Mouse (Mus musculus) neural tube, embryonic 11.5 days (tissue): Measurements from ENCODE around the gene Kcnk16. TPM values are rescaled to one million over a fixed set of nuclear protein-coding genes. Genes with fewer than 3 reads are reported as not detected.

ENCODE experiments used
- ATAC-seq: fragments of 200-750 bp; cut with Nextera tagmentation; 2 replicates; pipeline ENCODE4 v1.8.0; 2017; ENCODE audit warnings: moderate number of reproducible peaks, mild to moderate bottlenecking, moderate TSS enrichment, moderate library complexity; ENCODE audit not compliant: insufficient read depth, low FRiP score, low TSS enrichment
- DNase-seq: peaks from one replicate; pipeline ENCODE4 v3.0.0-alpha.2; 2015; ENCODE audit warnings: low spot score
- H3K27ac ChIP-seq: fragments of 300-500 bp; sonication (generic); 2 replicates; pipeline ENCODE4 v1.5.1; 2014; ENCODE audit warnings: low read depth, mild to moderate bottlenecking, low read length
- H3K27me3 ChIP-seq: fragments of 300-500 bp; sonication (generic); 2 replicates; pipeline ENCODE4 v1.6.1; 2014; ENCODE audit warnings: mild to moderate bottlenecking, low read length, mixed read lengths; ENCODE audit not compliant: control insufficient read depth, insufficient read depth
- H3K36me3 ChIP-seq: fragments of 300-500 bp; sonication (generic); 2 replicates; pipeline ENCODE4 v1.6.1; 2014; ENCODE audit warnings: mild to moderate bottlenecking, low read length, moderate library complexity, mixed read lengths; ENCODE audit not compliant: control insufficient read depth, insufficient read depth
- H3K4me1 ChIP-seq: fragments of 300-500 bp; sonication (generic); 2 replicates; pipeline ENCODE4 v1.6.1; 2014; ENCODE audit warnings: low read length, mixed read lengths; ENCODE audit not compliant: control insufficient read depth, insufficient read depth
- H3K4me2 ChIP-seq: fragments of 300-500 bp; sonication (generic); 2 replicates; pipeline ENCODE4 v1.6.1; 2014; ENCODE audit warnings: low read depth, mild to moderate bottlenecking, moderate library complexity
- H3K4me3 ChIP-seq: fragments of 300-500 bp; sonication (generic); 2 replicates; pipeline ENCODE4 v1.5.1; 2014; ENCODE audit warnings: low read depth, low read length
- H3K9ac ChIP-seq: fragments of 300-500 bp; sonication (generic); 2 replicates; pipeline ENCODE4 v1.6.1; 2014; ENCODE audit warnings: mild to moderate bottlenecking, low read length
- H3K9me3 ChIP-seq: fragments of 300-500 bp; sonication (generic); 2 replicates; pipeline ENCODE4 v1.6.1; 2016; ENCODE audit warnings: low read length; ENCODE audit not compliant: control insufficient read depth
- WGBS: fragments of 180-500 bp; shearing (Covaris S2); extraction: QIAGEN DNeasy Blood & Tissue Kit; methylation state at CpG from one replicate; pipeline ENCODE4 v1.1.7; 2014; 5-methylcytosine and 5-hydroxymethylcytosine counted together
- polyA plus RNA-seq: library from polyadenylated mRNA; unstranded; fragments of >200 nt; fragmentation: Nextera tagmentation; extraction: Ambion mirVana; gene quantifications from 2 replicates; pipeline ENCODE4 v1.2.1, GENCODE M21; 2014

Kcnk16 gene
- polyA plus RNA-seq, 1 experiment from 2014 or later = not detected

DNA sequence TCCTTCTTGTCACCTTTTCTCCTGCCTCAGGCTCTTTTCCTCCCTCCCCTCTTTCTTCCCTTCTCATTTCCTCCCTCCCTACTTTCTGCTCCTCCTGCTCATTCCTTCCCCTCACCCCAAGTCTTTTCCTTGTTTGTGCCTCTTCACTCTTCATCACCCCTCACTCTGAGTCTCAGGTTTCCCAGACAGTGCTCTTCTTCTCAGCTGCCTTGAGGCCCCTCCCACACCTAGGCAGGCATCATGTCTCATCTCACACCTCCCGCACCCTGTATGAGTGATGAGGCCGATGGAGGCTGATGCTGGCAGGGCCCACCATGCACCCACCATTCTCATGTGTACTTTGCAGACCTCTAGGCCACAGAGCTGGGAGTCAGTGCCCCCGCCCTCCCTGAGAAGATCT, 25.8 kb downstream of the Kcnk16 start:
- 77% methylated on average over 3 of the region's 3 CpGs for WGBS
- H3K9ac ChIP-seq = no peak overlapping the region

DNA sequence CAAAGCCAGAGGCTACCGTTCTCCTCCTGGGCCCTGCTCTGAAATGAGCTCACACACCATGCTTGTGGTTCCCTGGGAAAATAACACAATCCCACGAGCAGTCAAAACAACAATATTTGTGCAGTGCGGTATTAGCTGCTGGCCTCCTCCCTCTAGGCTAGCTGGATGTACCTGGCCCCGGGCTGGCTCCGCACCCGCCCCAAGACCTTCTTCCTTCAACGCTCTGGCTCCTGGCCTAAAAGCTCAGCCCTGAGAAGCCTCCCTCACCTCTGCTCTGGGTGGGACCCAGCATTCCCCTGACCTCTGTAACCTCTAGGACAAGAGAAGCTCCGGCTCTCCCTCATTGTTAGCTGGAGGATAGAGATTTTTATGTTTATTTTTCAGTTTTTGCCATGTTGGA, 26.5 kb downstream of the Kcnk16 start:
- no peak overlapping the region for H3K9ac ChIP-seq

More for the DNA sequence above, 25.8 kb downstream of the Kcnk16 start:
- Histone ChIP-seq H3K9me3 (no peaks in the 10 kb centered on the region), H3K27me3 (no peaks in the 10 kb centered on the region), H3K4me3 (no peak overlapping the region), H3K36me3 (no peaks in the 10 kb centered on the region), H3K4me2 (no peak overlapping the region), H3K27ac (no peak overlapping the region), H3K4me1 (no peaks in the 10 kb centered on the region)
- ATAC-seq (no peak), DNase-seq (no peak)

DNA sequence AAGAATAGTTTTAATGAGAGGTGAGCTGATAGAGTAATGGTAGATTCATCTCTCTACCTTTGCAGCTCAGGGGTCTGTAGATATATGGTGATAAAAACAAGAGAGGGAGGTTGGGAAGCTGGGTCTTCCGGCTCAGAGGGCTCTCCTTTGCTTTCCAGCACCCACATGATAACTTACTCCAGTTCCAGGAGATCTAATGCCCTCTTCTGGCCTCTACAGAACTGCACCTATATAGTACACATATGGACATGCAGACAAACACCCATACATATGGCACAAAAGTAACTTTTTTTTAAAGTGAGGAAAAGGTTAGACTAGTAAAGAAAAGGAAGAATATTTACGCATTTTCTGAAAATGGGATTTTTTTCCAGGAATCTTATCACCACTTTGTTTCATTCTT, 34.6 kb downstream of the Kcnk16 start:
- H3K4me2 ChIP-seq = no peak overlapping the region
- H3K36me3 ChIP-seq = no peaks in the 10 kb centered on the region
- WGBS = 90% methylated on average over 2 of the region's 2 CpGs
- no peak for DNase-seq
- no peaks in the 10 kb centered on the region for H3K9me3 ChIP-seq
- no peak for ATAC-seq
- no peaks in the 10 kb centered on the region for H3K27me3 ChIP-seq
- no peaks in the 10 kb centered on the region for H3K4me1 ChIP-seq
- H3K4me3 ChIP-seq = no peak overlapping the region
- H3K9ac ChIP-seq = no peak overlapping the region
- H3K27ac ChIP-seq = no peak overlapping the region

More for the DNA sequence above, 26.5 kb downstream of the Kcnk16 start:
- no peak for ATAC-seq
- no peak for DNase-seq
- Histone ChIP-seq H3K4me2 (no peak overlapping the region), H3K36me3 (no peaks in the 10 kb centered on the region), H3K27ac (no peak overlapping the region), H3K4me1 (no peaks in the 10 kb centered on the region), H3K9me3 (no peaks in the 10 kb centered on the region), H3K27me3 (no peaks in the 10 kb centered on the region), H3K4me3 (no peak overlapping the region)
- 84% methylated on average over 8 of the region's 8 CpGs for WGBS

DNA sequence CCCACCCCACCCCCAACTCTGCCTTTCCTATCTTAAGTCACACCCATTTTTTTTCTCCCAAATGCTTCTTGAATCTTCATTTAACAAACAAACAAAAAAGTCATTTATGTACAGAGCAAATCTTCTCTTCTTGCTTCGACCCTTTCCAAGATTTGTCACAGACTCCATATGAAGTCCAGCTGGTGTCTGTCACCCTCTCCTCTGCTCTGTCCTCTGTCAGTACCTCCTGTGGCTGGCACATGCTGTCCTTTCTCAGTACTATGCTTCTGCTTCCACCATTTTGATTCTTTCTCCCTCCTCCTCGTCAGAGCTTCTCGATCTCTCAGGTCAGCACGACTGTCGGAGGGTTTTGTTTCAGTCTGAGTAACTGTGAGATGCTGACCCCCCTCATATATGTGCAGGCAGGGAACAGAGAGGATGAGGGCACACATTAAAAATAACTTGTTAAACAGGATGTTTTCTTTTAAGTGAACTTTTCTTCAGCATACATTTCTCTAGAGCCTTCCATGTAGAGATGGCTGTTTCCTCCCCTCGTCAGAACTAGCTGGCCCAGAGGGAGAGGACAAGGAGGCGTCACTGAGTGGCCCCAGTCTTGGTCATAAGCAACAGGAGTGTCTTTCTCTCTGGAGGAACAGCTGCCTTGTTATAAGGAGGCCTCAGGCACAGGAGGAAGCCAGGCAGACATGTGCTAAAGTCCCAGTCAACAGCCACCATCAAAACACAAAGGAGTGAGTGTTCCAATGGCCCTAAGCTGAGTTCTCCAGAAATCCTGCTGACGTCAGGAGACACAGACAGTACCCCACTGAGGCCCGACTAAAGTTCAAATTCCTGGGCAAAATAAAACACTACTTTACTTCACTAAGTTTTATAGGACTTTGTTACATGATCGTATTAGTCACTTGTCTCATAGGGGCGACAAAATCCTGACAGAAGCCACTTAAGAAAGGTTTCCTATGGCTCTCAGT, 35.7 kb downstream of the Kcnk16 start:
- Histone ChIP-seq H3K9me3 (no peaks in the 10 kb centered on the region), H3K4me1 (no peaks in the 10 kb centered on the region), H3K36me3 (no peaks in the 10 kb centered on the region), H3K9ac (no peak overlapping the region), H3K27me3 (no peaks in the 10 kb centered on the region), H3K4me2 (no peak overlapping the region), H3K27ac (no peak overlapping the region), H3K4me3 (no peak overlapping the region)
- DNase-seq (no peak), ATAC-seq (no peak)
- 74% methylated on average over 11 of the region's 11 CpGs for WGBS

DNA sequence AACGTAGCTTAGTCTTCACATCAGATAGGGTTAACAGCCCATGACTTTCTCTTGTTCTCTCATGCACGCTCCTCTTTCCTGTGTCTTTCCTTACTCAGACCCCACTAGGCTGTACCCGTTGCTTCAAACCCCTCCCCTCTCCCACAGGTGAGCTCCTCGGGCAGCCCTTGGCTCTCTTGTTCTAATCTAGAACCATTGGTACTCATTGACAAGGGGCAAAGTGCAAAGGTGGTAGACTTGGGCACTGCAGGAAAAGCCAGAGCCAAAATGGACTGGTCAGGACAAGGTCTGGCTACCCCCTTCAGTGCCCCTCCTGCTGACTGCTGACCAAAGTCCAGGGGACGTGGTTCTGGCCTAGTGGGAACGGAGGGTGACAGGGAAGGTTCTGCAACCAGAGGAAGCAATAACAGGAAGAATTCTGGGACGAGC, 38.9 kb downstream of the Kcnk16 start:
- H3K4me3 ChIP-seq = no peak overlapping the region
- no peaks in the 10 kb centered on the region for H3K36me3 ChIP-seq
- no peak overlapping the region for H3K9ac ChIP-seq
- H3K4me1 ChIP-seq = peaks cover 7% of the 10 kb centered on the region
- no peaks in the 10 kb centered on the region for H3K9me3 ChIP-seq
- H3K27me3 ChIP-seq = no peaks in the 10 kb centered on the region
- 83% methylated on average over 7 of the region's 7 CpGs for WGBS
- ATAC-seq (no peak), DNase-seq (no peak)
- no peak overlapping the region for H3K27ac ChIP-seq
- no peak overlapping the region for H3K4me2 ChIP-seq

DNA sequence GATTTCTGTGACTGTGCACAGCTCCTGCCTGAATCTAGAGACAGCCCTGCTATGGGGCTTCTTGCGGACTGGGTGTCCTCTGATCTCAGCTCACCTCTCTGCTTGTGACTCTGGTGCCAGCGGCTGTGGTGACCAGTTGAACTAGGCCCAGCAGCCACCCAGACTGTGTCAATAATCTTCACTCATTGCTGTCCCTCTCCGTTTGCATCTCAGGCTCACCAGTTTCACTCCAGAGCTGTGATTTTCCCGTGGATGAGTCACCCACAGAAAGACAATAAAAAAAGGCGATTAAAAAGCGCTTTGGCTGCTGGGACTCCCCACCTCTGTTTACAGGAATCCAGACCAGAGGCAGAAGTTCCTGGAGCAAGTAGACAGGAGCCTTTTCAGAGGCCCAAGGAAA, 39.6 kb downstream of the Kcnk16 start:
- Histone ChIP-seq H3K4me1 (peaks cover 10% of the 10 kb centered on the region), H3K9me3 (no peaks in the 10 kb centered on the region), H3K4me3 (no peak overlapping the region), H3K27ac (no peak overlapping the region), H3K27me3 (no peaks in the 10 kb centered on the region), H3K9ac (no peak overlapping the region), H3K36me3 (no peaks in the 10 kb centered on the region), H3K4me2 (no peak overlapping the region)
- ATAC-seq (no peak), DNase-seq (no peak)
- WGBS = 74% methylated on average over 6 of the region's 6 CpGs

DNA sequence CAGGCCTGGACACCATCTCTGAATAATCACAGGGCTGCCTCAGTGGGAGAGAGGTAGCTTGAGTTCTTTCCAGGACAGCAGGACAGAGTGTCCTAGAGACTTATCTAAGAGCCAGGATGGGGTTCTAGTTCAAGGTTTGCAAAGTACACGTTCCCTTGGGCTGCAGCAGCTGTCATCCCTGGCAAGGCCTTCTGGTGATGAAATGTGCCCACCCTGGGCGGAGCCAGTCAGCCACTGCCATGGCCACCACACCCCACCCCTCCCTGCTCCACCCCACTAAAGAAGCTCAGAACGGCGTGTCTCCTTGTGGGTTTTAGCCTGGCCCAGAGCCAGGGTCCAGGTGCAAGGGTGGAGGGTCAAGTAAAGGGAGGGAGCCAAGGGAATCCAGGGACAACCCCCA, 40.7 kb downstream of the Kcnk16 start:
- DNase-seq (no peak), ATAC-seq (no peak)
- no peak overlapping the region for H3K27ac ChIP-seq
- no peak overlapping the region for H3K4me2 ChIP-seq
- H3K27me3 ChIP-seq = no peaks in the 10 kb centered on the region
- no peak overlapping the region for H3K4me3 ChIP-seq
- H3K9me3 ChIP-seq = no peaks in the 10 kb centered on the region
- no peak overlapping the region for H3K9ac ChIP-seq
- H3K4me1 ChIP-seq = peaks cover 10% of the 10 kb centered on the region
- no peaks in the 10 kb centered on the region for H3K36me3 ChIP-seq
- WGBS = 76% methylated on average over 4 of the region's 4 CpGs

DNA sequence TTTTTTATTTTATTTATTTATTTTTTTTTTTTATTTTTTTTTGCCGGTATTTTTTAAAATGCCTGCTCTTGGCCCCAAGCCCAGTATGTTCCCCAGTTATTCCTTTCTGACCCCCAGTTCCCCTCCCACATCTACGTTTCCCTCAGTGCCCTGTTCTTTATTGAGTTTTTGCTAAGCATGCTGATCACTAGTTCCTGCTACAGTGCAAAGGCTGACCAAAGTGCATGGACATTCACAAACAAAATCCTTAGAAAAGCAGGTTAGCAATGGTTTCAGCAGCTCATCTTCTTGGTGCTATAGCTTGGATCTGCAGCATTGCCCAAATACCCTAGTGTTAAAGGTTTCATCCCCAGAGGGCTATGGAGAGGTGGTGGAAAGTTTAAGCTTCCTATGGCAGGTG, 42.0 kb downstream of the Kcnk16 start:
- no peaks in the 10 kb centered on the region for H3K36me3 ChIP-seq
- H3K9me3 ChIP-seq = no peaks in the 10 kb centered on the region
- peaks cover 10% of the 10 kb centered on the region for H3K4me1 ChIP-seq
- H3K27ac ChIP-seq = no peak overlapping the region
- WGBS = 78% methylated on average over 2 of the region's 2 CpGs
- H3K9ac ChIP-seq = no peak overlapping the region
- no peaks in the 10 kb centered on the region for H3K27me3 ChIP-seq
- ATAC-seq (no peak), DNase-seq (no peak)
- H3K4me2 ChIP-seq = no peak overlapping the region
- no peak overlapping the region for H3K4me3 ChIP-seq

DNA sequence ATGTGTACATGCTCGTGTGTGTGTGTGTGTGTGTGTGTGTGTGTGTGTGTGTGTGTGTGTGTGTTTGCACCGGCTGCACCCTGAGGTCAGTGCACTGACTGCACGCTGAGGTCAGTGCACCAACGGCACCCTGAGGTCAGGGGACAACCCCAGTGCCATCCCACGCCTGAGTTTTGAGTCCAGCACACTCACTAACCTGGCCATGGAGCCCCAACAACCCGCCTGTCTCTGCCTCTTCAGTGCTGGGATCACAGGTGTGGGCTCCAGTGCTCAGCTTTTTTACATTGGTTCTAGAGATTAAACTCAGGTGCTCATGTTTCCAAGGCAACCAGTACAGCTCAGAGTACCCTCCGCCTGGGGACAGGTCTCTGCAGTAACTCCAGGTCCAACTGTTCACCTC, 42.5 kb downstream of the Kcnk16 start:
- H3K9me3 ChIP-seq = no peaks in the 10 kb centered on the region
- no peak overlapping the region for H3K4me3 ChIP-seq
- ATAC-seq (no peak), DNase-seq (no peak)
- no peak overlapping the region for H3K4me2 ChIP-seq
- H3K4me1 ChIP-seq = peaks cover 10% of the 10 kb centered on the region
- WGBS = 52% methylated on average over 7 of the region's 7 CpGs
- H3K27me3 ChIP-seq = no peaks in the 10 kb centered on the region
- H3K27ac ChIP-seq = no peak overlapping the region
- H3K9ac ChIP-seq = no peak overlapping the region
- no peaks in the 10 kb centered on the region for H3K36me3 ChIP-seq
